ENCODE assay signal across 8 mouse cellular contexts in genomic region chr19:34684857-34685256, GRCm38 (mm10). TPM values are rescaled to one million over a fixed set of nuclear protein-coding genes. Genes with fewer than 3 reads are reported as not detected.
DNase-seq lines count a peak whose midpoint lies in the region; ATAC-seq lines count a peak whose summit lies in the region.

No protein-coding gene starts in this region.

- peak; percentile 17 for DNase-seq in gastrocnemius, postnatal 14 days
- no peak for DNase-seq in gastrocnemius, adult 18-20 months (ENCODE audit: low spot score)
- DNase-seq in 3134 (ENCODE audit: extremely low read depth, insufficient read length, low spot score) (peak; percentile 14), R1 (ENCODE audit: low read depth, low spot score) (peak; percentile 24)
- peak; percentile 19 for DNase-seq in fibroblast of lung, adult 2 months (ENCODE audit: low read depth)
- peak; percentile 61 to 82 for DNase-seq in kidney, postnatal 36 days
- peak; percentile 58 for DNase-seq in thymus, postnatal 4 days

- intact Hi-C loops in gastrocnemius, postnatal 14 days (cut with DNase I; ENCODE audit: low total_unique reads): no loop called here

- ATAC-seq in megakaryocyte, adult 5-6 weeks (ENCODE audit: poor library complexity, severe bottlenecking): peak; percentile 45; the same call in 1 of the 2 replicates

RNA-seq across cellular contexts. Expression of gene Ifit1, which starts 44.2 kb away (rescaled TPM):
- under 1 TPM; 0.12 to 0.13 TPM for total RNA-seq in gastrocnemius, postnatal 14 days (2021)
- total RNA-seq in gastrocnemius, adult 18-20 months (2021): under 1 TPM; 0.25 to 0.57 TPM
- 7.5 and 13.0 TPM in 2 replicates for total RNA-seq in megakaryocyte, adult 5-6 weeks (2015)
- 8.7 and 10.6 TPM in 2 replicates for total RNA-seq in megakaryocyte, adult 5-6 weeks (2017)

RNA-seq across cellular contexts. Expression of gene Ifit1bl2, which starts 44.3 kb away (rescaled TPM):
- total RNA-seq in gastrocnemius, postnatal 14 days (2021): under 1 TPM in 1 of 2 experiments, not detected in 1; 0.06 TPM
- total RNA-seq in gastrocnemius, adult 18-20 months (2021): not detected
- total RNA-seq in megakaryocyte, adult 5-6 weeks (2015): 3.8 and 4.2 TPM in 2 replicates
- total RNA-seq in megakaryocyte, adult 5-6 weeks (2017): 6.7 and 8.1 TPM in 2 replicates

Comparison
In these comparisons a context has a peak if more than half of its experiments do, and no peak if none do; other contexts are left out.
1. RNA of gene Ifit1, which starts 44.2 kb away (total RNA-seq): 7.5 to 13.0 TPM in megakaryocyte, adult 5-6 weeks; 0.25 to 0.57 TPM in gastrocnemius, adult 18-20 months and 0.12 to 0.13 TPM in gastrocnemius, postnatal 14 days; every median in the first group is over 4 times any median in the second.
2. RNA of gene Ifit1bl2, which starts 44.3 kb away (total RNA-seq): 3.8 to 8.1 TPM in megakaryocyte, adult 5-6 weeks; 0.06 TPM in gastrocnemius, postnatal 14 days and not detected in gastrocnemius, adult 18-20 months; every median in the first group is over 4 times any median in the second.